Mouse (Mus musculus): ENCODE results near the gene Plod2. TPM values are rescaled to one million over a fixed set of nuclear protein-coding genes. Genes with fewer than 3 reads are reported as not detected.

The Plod2 gene
- total RNA-seq (2014; fragmentation: Nextera tagmentation) (0.47 and 3.9 TPM in 2 replicates), total RNA-seq (2017) (2.4 and 2.7 TPM in 2 replicates)

DNA sequence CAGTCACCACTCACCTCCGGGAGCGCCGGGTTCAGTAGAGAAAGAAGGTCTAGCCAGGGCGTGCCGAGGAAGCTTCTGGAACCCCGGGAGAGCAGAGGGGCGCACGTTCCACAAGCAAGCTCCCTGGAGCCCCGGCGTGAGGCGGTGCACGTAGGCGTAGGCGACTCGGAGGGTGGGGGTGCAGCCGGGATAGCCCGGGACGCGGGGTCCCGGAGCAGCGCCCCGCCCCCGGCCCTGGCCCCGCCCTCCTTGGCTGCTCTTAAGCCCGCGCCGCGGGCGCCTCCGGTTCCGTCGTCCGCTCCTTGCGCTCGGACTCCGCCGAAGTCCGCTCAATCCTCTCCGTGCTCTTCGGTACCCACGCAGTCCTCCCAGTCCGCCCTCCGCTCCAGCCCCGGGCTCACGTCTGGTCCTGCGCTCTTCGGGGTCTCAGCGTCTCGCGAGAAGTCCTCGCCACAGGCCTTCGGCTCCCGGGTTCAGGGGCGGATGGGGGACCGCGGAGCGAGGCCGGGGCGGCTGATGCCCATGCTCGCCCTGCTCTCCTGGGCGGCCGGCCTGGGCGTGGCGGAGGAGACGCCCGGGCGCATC is at the start of gene Plod2:
Plod2 (plus strand) TSS at position 247 of the 585 bp plus-strand sequence.
- peak; percentile 69 for ATAC-seq (replicated peaks; ENCODE audit: low FRiP score, low TSS enrichment, poor library complexity, severe bottlenecking)

DNA sequence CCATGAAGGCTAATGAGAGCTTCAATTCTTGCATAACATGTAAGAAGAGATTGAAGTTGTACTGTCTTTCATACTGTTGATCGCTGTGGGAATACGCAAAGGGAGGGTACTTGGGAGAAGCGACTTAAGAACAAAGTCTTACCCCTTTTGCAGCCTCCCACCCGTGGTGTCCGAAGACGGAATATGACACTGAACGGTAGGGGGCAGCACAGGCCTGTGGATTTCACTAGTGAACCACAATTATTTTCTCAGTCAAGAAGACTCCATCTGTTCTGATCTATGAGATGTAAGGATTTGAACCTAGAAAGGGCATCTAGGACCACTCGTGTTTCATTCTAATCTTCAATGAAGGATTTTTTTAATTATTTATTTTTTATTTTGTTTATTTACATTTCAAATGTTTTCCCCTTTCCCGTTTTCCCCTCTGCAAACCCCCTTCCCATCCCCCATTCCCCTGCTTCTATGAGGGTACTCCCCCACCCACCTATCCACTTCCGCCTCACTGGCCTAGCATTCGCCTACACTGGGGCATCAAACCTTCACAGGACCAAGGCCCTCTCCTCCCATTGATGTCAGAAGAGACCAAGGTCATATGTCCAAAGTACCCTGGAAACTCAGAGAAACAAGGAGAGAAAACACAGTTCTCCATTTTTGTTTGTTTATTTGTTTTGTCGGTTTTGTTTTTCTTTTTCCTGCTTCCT is 42.2 kb upstream of the Plod2 start:
- ATAC-seq (replicated peaks; ENCODE audit: low FRiP score, low TSS enrichment, poor library complexity, severe bottlenecking): peak; percentile 84

DNA sequence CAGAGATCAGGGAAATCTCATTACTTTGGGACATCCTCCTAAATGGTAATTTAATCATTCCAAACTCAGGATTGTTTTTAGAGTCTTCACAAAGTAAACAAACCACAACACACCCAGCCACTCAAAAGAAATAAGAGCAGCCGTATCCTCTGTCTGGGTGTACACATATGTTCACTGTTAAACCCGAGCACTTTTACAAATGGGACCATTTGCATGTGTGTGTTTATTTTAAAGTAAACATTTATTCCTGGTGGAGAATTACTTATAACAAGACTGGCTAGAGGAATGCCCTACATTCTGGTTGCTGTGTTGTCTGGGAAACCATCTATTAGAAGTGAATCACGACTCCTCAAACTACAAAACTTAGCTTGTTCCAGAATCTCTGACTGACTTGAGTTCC is 37.8 kb upstream of the Plod2 start:
- no peak for ATAC-seq (replicated peaks; ENCODE audit: low FRiP score, low TSS enrichment, poor library complexity, severe bottlenecking)

DNA sequence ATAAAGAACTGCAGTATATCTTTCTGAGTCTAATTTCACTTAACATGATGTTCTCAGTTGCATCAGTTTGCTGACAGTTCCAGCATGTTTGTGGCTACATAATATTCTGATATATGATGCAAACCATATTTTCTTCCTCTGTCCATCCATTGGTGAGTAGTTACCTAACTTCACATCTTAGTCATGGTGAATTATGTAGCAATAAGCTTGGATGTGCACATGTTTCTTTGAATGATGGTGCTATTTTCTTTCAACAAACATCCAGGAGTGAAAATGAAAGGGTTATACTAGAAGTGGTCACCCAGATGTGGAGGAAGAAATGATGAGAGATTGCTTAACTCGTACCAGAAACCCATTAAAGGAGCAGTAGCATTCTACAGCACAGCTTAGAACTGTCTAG is 37.1 kb upstream of the Plod2 start:
- no peak for ATAC-seq (replicated peaks; ENCODE audit: low FRiP score, low TSS enrichment, poor library complexity, severe bottlenecking)

DNA sequence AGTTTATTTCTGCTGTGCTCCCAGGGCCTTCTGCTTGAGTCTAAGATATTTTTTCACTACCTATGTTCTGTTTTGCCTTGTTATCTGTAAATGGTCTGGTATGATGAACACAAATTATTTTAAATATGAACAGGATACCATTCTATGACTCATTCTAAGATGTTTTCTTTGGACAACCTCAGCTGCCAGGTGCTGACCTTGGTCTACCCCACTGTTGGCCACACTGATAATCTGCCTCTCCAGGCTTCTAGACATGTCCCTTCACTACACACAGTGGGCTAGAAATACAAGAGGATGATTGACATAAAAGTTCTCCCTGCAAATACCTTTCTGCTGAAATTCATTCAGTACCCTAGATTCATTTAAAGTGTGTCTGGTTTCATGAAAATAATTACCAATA is 30.3 kb upstream of the Plod2 start:
- no peak for ATAC-seq (replicated peaks; ENCODE audit: low FRiP score, low TSS enrichment, poor library complexity, severe bottlenecking)

DNA sequence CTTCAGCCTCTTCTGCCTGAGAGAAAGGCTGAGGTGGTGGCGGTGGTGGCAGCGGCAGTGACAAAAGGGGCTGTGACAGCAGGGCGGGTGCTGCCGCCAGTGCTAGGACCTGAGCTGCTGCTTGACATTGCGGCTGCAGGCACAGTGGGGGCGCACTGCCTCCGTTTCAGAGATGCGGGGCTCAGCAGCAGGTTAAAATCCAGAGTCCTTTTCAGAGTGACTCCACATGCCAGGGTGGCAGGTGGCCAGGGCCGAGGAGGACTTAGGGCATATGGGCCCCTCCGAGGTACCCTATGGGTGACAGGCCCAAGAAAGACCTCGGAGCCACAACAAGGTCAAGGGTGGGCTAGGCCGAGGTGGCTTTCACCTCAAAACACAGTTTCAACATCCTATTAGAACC is 25.0 kb upstream of the Plod2 start:
- no peak for ATAC-seq (replicated peaks; ENCODE audit: low FRiP score, low TSS enrichment, poor library complexity, severe bottlenecking)

DNA sequence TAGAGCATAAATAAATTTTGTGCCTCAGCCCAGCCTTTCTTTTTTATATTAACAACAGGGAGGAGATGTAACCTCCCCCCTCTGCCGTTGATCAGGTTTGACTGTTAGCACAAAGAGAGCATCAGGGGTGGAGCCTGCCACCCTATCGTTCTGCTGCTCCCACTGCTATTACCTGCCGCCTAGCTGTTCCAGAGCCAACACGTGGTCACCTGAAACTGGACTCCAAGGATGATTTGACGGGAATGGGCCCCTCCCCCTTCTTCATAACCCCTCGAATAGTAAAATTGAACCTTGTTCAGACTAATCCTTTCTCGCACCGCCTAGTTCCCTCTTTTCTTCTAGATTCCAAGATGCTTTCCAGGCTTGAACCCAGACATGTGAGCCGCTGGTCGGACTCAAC is 21.3 kb upstream of the Plod2 start:
- ATAC-seq (replicated peaks; ENCODE audit: low FRiP score, low TSS enrichment, poor library complexity, severe bottlenecking): no peak

DNA sequence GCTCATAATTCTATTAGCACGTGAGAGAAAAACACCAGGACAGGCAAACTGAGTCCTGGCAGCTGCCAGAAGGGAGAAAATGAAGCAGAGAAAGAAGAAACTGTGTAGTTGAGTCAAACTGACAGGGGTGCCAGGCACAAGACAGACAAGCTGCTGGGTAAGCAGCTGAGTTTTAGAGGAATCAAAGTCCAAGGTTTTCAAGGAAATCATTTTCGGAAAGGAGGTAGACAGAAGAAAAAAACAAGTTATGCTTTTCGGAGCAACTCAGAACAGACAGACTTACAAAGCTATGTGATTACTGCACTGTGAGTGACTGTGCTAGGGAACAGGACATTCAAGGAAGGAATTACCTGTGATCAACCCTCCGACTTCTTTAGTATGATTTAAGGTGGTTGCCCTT is 17.5 kb upstream of the Plod2 start:
- no peak for ATAC-seq (replicated peaks; ENCODE audit: low FRiP score, low TSS enrichment, poor library complexity, severe bottlenecking)

DNA sequence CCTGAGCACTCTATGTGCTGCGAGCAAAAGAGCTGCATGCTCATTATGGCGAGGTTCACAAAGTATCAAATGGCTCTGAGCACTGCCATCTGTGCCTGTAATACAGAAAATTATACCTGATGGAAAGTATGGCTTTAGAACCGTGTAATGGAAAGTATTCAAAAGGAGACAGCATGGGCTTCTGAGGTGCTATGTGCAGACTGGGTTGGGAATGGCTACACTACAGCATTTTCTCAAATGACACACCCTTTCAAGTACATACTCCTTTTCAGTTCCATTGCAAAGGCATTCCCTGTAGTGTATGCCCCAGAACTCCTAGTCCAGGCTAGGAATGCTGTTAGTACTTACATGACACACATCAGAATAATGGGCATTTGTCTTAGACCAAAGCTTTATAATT is 12.0 kb upstream of the Plod2 start:
- no peak for ATAC-seq (replicated peaks; ENCODE audit: low FRiP score, low TSS enrichment, poor library complexity, severe bottlenecking)

DNA sequence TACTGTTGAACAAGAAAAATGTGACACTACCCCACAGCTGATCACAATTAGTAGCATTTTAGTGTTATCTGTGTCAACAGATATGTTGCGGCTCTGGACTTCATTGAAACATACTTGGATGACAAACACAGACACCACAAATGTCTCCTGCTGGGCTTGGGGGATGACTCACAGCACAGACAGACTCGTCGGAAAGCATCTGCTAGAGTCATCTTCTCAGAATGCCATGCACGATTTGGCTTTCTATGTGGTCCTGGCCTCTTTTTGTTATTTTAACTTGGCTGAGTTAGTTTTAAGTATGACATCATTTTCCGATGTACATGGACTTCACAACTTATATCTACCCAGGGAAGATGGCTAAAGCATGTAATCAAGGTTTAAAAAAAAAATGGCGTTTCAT is 4.3 kb upstream of the Plod2 start:
- ATAC-seq (replicated peaks; ENCODE audit: low FRiP score, low TSS enrichment, poor library complexity, severe bottlenecking): no peak

DNA sequence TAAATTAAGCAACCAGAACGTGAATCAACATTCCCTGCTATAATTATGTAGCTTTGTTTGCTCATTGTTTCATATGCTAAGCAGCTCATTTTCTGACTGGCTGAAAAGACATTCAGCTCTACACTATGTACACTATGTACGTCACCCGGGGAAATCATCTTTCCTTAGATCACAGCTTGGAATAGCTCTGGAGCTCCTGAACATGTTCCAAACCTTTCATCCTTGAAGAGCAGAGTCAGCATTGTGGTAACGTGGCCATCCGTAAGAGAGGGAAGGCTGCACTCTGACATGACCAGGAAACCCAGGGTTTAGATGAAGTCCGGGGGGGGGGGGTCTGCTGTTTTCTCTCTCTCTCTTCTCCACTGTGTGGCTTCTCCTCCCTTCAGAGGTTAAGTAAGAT is 3.8 kb upstream of the Plod2 start:
- ATAC-seq (replicated peaks; ENCODE audit: low FRiP score, low TSS enrichment, poor library complexity, severe bottlenecking): no peak

DNA sequence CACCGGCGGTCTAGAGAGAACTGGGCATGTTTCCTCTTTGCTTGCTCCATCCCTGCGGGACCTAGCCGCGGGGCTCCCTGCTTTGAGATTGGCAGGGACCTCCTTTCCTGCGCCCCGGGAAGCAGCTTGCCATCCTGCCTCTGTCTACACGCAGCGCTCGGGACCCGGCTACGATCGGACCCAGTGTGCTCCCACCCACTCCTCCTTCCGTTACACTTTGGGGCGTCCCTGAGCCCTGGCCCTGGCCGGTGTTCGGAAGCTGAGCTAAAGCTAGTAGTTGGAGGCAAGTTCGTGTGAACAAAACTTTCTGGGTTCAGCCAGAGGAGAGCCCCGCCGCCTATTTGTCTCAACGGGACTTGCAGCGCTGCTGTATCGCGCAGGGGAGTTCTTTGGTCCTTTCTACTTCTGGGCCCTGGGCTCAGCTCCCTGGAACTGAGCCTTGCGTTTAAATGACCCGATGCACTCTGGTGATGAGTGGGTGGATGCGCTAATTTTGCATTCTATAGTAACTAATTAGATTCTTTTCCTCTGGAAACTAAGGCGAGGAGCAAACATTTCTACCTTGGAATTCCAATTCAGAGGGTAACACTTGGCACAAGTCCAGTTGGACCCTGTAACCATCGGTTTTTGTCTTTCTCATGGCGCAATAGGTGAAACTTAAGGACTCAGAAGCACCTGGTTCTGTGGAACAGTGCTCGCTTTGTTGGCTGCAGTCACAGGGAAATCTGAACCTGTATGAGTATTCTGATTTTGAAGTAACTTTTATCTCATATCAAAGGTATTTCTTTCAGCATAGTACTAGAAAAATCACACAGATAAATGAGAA is 781 bp downstream of the Plod2 start:
- ATAC-seq (replicated peaks; ENCODE audit: low FRiP score, low TSS enrichment, poor library complexity, severe bottlenecking): peak; percentile 40

DNA sequence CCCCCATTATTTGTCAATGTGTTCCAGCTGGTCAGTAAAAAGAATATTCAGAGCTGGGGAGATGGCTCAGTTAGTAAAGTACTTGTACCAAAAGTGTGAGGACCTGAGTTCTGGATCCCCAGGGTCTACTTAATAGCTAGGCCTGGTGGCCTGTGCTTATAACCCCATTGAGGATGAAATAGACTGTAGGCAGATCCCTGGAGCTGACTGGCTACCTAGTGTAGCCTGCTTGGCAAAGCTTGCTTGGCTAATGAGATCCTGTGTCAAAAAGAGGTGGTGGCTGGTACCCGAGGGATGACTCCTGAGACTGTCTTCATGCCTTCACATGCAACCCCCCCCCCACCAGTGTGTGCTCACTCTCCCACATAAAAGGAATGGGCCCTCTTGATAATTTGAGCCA is 2.1 kb downstream of the Plod2 start:
- no peak for ATAC-seq (replicated peaks; ENCODE audit: low FRiP score, low TSS enrichment, poor library complexity, severe bottlenecking)

DNA sequence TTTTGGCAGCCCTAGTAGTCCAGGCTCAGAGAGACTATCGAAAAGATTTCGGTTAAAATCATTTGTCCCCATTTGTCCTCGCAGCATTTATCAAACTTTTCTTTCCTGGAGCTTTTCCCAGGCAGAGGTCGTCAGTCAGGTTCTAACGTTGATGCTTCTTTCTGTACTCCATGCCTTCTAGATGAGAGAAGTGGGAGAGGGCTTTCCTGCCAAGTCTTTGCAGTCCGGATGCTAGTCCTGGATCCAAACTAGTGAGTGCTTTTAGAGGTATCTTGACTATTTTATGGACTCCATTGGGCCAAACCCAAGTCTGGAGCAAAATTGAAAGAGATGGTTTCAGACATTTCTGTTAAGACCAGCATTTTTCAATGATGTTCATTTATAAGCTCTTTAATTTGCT is 3.0 kb downstream of the Plod2 start:
- no peak for ATAC-seq (replicated peaks; ENCODE audit: low FRiP score, low TSS enrichment, poor library complexity, severe bottlenecking)

DNA sequence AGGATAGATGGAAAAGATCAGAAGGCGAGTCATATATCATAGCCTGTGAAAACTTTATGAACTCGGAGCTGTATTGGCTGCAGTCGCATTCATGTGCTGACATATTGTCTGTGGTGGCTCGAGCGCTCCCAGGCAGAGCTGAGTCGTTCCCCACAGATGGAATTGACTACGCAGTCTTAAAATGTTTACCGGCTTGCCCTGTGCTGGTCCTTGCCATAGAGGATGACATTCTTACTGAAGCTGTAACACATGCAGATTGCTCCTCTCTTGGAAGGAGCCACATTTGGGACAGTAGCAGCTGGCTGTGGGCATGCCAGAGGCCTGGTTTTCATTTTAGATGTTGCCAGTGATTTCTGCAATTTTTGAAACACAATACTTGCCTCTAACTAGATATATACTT is 4.4 kb downstream of the Plod2 start:
- no peak for ATAC-seq (replicated peaks; ENCODE audit: low FRiP score, low TSS enrichment, poor library complexity, severe bottlenecking)

DNA sequence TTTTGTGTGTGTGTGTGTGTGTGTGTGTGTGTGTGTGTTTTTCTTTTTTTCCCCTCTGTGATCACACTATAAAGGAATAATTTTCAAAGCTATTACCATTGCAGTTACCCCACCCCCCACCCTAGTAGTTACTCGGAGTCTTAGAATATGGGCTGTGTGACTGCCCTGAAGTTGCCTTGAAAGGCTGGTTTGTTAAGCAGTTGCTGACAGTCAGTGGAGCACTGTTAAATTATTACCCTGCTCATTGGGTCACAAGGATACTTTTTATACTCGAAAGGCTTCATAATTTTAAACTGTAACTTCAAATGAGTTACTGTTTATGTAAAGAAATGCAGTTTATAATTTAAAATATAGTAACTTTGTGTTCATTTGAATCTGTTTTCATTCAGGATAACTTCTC is 5.1 kb downstream of the Plod2 start:
- ATAC-seq (replicated peaks; ENCODE audit: low FRiP score, low TSS enrichment, poor library complexity, severe bottlenecking): no peak

DNA sequence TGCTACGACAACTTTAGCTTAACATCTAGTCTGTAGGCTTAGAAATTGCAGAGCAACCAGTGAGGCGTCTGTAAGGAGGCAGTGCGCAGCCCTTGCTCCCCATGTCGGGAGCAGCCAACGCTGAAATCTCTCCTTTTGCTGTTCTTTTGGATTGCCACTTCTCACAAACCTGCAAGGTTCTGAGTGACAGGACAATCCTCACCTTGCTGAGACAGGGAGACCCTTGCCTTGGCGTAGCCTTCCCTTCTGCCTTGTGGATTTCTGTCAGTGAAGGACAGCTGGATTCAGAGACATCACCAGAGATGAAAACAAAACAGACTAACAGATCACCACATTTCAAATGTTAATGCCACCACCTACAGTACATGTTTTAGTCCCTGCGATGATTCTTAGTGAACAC is 5.8 kb downstream of the Plod2 start:
- no peak for ATAC-seq (replicated peaks; ENCODE audit: low FRiP score, low TSS enrichment, poor library complexity, severe bottlenecking)

DNA sequence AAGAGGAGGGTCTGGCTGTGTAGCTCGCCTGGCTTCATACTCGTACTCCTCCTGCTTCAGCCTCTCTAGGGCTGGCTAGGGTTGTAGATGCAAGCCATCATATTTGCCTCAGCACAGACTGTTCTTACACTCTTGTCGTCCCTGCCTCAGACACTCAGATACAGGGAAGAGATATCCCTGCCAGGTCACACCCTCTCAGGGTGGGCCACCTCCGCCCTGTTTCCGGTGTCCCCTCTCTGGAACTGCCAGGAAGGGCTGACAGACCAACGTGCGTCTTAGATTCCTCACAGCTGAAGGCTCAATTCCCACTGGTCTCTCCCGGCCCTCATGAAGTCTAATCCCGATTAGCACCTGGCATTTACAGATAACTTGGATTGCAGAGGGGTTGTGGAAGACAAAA is 6.6 kb downstream of the Plod2 start:
- no peak for ATAC-seq (replicated peaks; ENCODE audit: low FRiP score, low TSS enrichment, poor library complexity, severe bottlenecking)

DNA sequence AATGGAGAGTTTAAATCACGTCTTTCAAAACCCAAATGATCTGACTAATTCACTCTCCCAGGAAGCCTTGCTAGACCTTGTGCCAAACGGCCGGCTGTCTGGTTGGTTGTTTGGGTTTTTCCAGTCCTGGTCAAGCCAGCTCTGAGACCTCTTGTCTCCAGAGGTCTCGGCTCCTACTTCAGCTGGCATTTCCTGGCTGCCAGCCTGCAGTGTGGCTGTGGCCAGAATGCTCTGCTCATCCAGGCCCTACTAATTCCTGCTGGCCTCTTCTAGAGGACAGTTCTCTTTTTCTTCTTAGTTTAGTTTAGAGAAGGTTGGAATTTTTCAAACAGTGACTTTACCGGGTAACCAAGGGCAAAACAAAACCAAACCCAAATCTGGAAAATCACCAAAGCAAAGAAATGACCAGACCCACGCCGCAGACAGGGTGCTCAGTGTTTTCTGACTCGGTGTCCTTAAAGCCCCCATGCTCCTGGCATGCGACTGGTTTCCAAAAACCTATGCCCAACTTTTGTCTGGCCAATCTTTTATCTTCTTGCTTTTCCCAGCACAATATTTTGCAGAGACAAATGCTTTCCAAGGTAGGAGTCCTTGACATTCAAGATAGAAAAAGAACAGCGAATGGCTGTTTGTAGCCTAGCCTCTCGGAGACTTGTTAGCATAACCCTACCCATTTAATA is 7.9 kb downstream of the Plod2 start:
- no peak for ATAC-seq (replicated peaks; ENCODE audit: low FRiP score, low TSS enrichment, poor library complexity, severe bottlenecking)

DNA sequence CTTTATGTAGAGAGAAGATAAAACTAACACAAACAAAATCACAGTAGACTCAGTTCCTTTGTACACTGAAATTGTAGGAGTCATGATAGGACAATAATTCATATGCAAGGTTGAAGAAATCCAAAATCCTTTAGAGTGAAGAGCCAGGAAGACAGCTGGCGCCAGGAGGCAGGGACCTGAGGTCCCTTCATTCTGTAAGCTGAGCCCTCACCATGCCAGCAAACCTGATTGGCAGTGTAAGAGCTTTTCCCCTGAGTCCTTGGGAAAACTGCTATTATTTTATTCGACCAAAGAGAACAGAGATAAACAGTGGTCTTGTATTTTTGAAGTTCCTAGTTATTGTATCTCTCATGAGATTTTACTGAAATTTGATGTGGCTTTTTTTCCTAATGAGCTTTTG is 9.0 kb downstream of the Plod2 start:
- no peak for ATAC-seq (replicated peaks; ENCODE audit: low FRiP score, low TSS enrichment, poor library complexity, severe bottlenecking)

All from megakaryocyte-erythroid progenitor cell, adult 5-6 weeks (primary cell).